Mouse (Mus musculus) liver, postnatal 0 days (tissue): Measurements from ENCODE around the gene Rab3gap2.

Experiments used
- CTCF ChIP-seq: sonication (generic); IDR thresholded peaks from 2 replicates; pipeline ENCODE4 v1.5.1; 2016; ENCODE audit warnings: antibody characterized with exemption, low read depth
- EP300 ChIP-seq: IDR thresholded peaks from 2 replicates; pipeline ENCODE4 v1.6.1; 2016; ENCODE audit warnings: antibody characterized with exemption, low read depth, mild to moderate bottlenecking

- TF ChIP-seq EP300 (no peak), CTCF (no peak)
Measured at GRCm38 (mm10) chr1:185208766-185209165, 4.8 kb downstream of the Rab3gap2 start.
